Mouse (Mus musculus) hindbrain, embryonic 16.5 days (tissue): Measurements from ENCODE around the gene Surf4. TPM values are rescaled to one million over a fixed set of nuclear protein-coding genes. Genes with fewer than 3 reads are reported as not detected.

Source experiments
- ATAC-seq: fragments of 200-750 bp; cut with Nextera tagmentation; 2 replicates; pipeline ENCODE4 v1.8.0; 2017; ENCODE audit warnings: moderate TSS enrichment, moderate library complexity
- H3K27ac ChIP-seq: fragments of 300-500 bp; sonication (generic); 2 replicates; pipeline ENCODE4 v1.5.1; 2014; ENCODE audit warnings: low read depth, mild to moderate bottlenecking, control low read depth, low read length, moderate library complexity
- H3K27me3 ChIP-seq: fragments of 300-500 bp; sonication (generic); replicated peaks from 2 replicates; pipeline ENCODE4 v1.6.1; 2014; ENCODE audit warnings: low read length; ENCODE audit not compliant: control insufficient read depth, insufficient read depth
- H3K36me3 ChIP-seq: fragments of 300-500 bp; sonication (generic); 2 replicates; pipeline ENCODE4 v1.6.1; 2014; ENCODE audit warnings: mild to moderate bottlenecking, low read length, moderate library complexity, mixed read lengths; ENCODE audit not compliant: control insufficient read depth, insufficient read depth
- H3K4me1 ChIP-seq: fragments of 300-500 bp; sonication (generic); 2 replicates; pipeline ENCODE4 v1.6.1; 2014; ENCODE audit warnings: low read depth, low read length; ENCODE audit not compliant: control insufficient read depth, insufficient read depth
- H3K4me2 ChIP-seq: fragments of 300-500 bp; sonication (generic); 2 replicates; pipeline ENCODE4 v1.6.1; 2014; ENCODE audit warnings: mild to moderate bottlenecking, low read length, control low read depth, moderate library complexity
- H3K4me3 ChIP-seq: fragments of 300-500 bp; sonication (generic); 2 replicates; pipeline ENCODE4 v1.5.1; 2014; ENCODE audit warnings: mild to moderate bottlenecking, low read length, control low read depth, moderate library complexity
- H3K9ac ChIP-seq: fragments of 300-500 bp; sonication (generic); 2 replicates; pipeline ENCODE4 v1.6.1; 2014; ENCODE audit warnings: low read depth, mild to moderate bottlenecking, control low read depth, low read length, moderate library complexity
- H3K9me3 ChIP-seq: fragments of 300-500 bp; sonication (generic); 2 replicates; pipeline ENCODE4 v1.6.1; 2014; ENCODE audit warnings: mild to moderate bottlenecking, low read length, moderate library complexity; ENCODE audit not compliant: control insufficient read depth
- WGBS: fragments of 180-500 bp; shearing (Covaris S2); extraction: QIAGEN DNeasy Blood & Tissue Kit; methylation state at CpG from one replicate; pipeline ENCODE4 v1.1.7; 2014; 5-methylcytosine and 5-hydroxymethylcytosine counted together
- polyA plus RNA-seq: library from polyadenylated mRNA; unstranded; fragments of >200 nt; fragmentation: Nextera tagmentation; extraction: Ambion mirVana; gene quantifications from 2 replicates; pipeline ENCODE4 v1.2.1, GENCODE M21; 2015

Gene Surf4
- polyA plus RNA-seq, 1 experiment from 2014 or later: 110 TPM

GRCm38 (mm10) chr2:26916738-26917137 lies 17.0 kb downstream of the Surf4 start:
- Histone ChIP-seq H3K27me3 (no peaks in the 10 kb centered on the region), H3K4me1 (peaks cover 35% of the 10 kb centered on the region), H3K36me3 (peaks cover 55% of the 10 kb centered on the region), H3K4me2 (peak overlapping the region; percentile 86), H3K4me3 (peak overlapping the region; percentile 82), H3K27ac (peak overlapping the region; percentile 81), H3K9ac (peak overlapping the region; percentile 87), H3K9me3 (no peaks in the 10 kb centered on the region)
- WGBS: 1% methylated on average over 13 of the region's 13 CpGs
- peak; percentile 21 for ATAC-seq

DNA sequence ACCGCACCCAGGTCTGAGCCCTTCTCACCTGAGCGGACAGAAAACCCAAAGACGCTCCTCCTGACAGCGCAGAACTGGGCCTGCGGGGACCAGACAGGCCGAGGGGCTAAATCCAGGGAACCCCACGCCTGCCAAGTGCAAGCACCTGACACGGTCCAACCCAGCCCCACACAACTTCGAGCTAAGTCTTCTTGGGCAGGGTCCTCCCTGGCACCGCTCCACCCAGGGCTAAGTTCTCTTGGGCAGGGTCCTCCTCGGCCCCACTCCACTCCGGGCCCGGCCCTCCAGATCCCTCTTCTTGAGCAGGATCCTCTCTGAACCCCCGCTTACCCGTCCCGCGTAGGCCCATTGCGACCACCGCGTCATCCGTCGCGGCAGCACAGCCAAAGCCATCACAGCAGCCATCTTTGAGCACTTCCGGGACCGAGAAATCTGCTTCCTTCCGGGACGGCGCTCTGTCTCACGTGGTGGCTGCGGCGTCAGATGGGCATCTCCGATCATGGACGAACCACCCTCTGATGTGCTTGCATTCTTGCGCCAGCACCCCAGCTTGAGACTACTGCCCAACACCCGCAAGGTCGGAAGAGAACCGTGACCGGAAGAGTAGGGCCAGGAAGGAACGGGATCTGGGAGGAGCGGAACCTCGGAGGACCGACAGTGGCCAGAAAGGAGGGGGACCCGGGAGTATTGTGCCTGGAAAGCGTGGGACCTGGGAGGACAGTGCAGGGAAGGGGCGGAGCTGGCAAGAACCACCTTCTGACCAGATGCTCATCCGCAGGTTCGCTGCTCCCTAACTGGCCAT lies 17.6 kb downstream of the Surf4 start, which contains the start of the genes Surf2 and Surf1:
Gene Surf2, plus strand, starts transcription at position 441 of the 802 bp plus-strand sequence.
Gene Surf1, minus strand, starts transcription at position 604 of the 802 bp plus-strand sequence.
- H3K27me3 ChIP-seq: no peaks in the 10 kb centered on the region
- H3K4me2 ChIP-seq: peak within 1 kb of the TSS; percentile 86
- H3K9ac ChIP-seq: peak within 1 kb of the TSS; percentile 87
- 1% methylated on average over 46 of the region's 47 CpGs for WGBS
- peaks cover 51% of the 10 kb centered on the region for H3K36me3 ChIP-seq
- peaks cover 39% of the 10 kb centered on the region for H3K4me1 ChIP-seq
- peak; percentile 83 for ATAC-seq
- H3K27ac ChIP-seq: peak within 1 kb of the TSS; percentile 81
- peak within 1 kb of the TSS; percentile 82 for H3K4me3 ChIP-seq
- no peaks in the 10 kb centered on the region for H3K9me3 ChIP-seq

DNA sequence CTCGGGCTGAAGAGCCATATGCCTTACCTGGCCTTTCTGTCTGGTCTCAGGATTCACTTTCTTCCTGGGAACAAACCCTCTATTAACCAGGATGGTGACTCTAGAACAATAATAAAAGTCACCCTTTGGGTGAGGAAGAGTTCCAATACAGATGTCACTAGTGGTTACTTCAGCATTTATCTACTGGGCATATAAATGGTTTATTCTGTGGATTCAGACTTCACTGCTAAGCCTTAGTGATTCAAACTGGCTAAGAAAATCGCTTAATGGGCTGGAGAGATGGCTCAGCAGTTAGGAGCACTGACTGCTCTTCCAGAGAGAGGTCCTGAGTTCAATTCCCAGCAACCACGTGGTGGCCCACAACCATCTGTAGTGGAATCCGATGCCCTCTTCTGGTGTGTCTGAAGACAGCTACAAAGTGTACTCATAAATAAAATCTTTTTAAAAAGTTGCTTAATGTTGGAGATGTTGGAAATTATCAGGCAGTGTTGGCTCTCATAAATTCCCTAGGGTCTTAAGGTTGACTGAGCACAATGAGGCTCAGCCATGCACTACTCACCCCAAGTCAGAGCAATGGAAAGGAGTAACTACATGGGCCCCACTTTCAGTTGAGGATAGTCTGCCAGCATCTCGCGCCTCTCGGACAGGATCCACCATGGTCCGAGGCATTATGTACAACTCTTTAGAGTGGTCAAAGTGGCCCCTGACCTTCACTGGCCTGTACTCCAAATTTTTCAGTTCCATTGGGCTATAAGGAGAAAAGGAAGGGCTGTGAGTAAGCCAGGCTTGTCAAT lies 19.4 kb downstream of the Surf4 start:
- Histone ChIP-seq H3K4me2 (no peak overlapping the region), H3K9ac (no peak overlapping the region), H3K9me3 (no peaks in the 10 kb centered on the region), H3K27ac (no peak overlapping the region), H3K36me3 (peaks cover 35% of the 10 kb centered on the region), H3K27me3 (no peaks in the 10 kb centered on the region), H3K4me3 (no peak overlapping the region), H3K4me1 (peaks cover 43% of the 10 kb centered on the region)
- WGBS: 63% methylated on average over 8 of the region's 8 CpGs
- ATAC-seq: no peak

GRCm38 (mm10) chr2:26913416-26914147 lies 20.1 kb downstream of the Surf4 start:
- Histone ChIP-seq H3K4me3 (no peak overlapping the region), H3K27me3 (no peaks in the 10 kb centered on the region)

GRCm38 (mm10) chr2:26912253-26912770 lies 21.4 kb downstream of the Surf4 start:
- Histone ChIP-seq H3K36me3 (peaks cover 29% of the 10 kb centered on the region), H3K27ac (no peak overlapping the region), H3K4me3 (peak overlapping the region; percentile 85), H3K9ac (peak overlapping the region; percentile 91; the same call in 1 of the 2 replicates), H3K4me2 (peak overlapping the region; percentile 99), H3K4me1 (peaks cover 46% of the 10 kb centered on the region), H3K27me3 (no peaks in the 10 kb centered on the region), H3K9me3 (no peaks in the 10 kb centered on the region)
- 73% methylated on average over 5 of the region's 5 CpGs for WGBS
- no peak for ATAC-seq

More at GRCm38 (mm10) chr2:26913416-26914147, 20.1 kb downstream of the Surf4 start:
- Histone ChIP-seq H3K4me1 (peaks cover 51% of the 10 kb centered on the region), H3K9ac (no peak overlapping the region), H3K9me3 (no peaks in the 10 kb centered on the region), H3K27ac (no peak overlapping the region), H3K4me2 (no peak overlapping the region), H3K36me3 (peaks cover 28% of the 10 kb centered on the region)
- no peak for ATAC-seq
- WGBS: 84% methylated on average over 17 of the region's 17 CpGs

GRCm38 (mm10) chr2:26910994-26911765 lies 22.5 kb downstream of the Surf4 start:
- Histone ChIP-seq H3K4me1 (peaks cover 41% of the 10 kb centered on the region), H3K4me3 (peak overlapping the region; percentile 85), H3K9ac (peak overlapping the region; percentile 91), H3K36me3 (peaks cover 34% of the 10 kb centered on the region), H3K9me3 (no peaks in the 10 kb centered on the region), H3K4me2 (peak overlapping the region; percentile 99), H3K27me3 (no peaks in the 10 kb centered on the region), H3K27ac (peak overlapping the region; percentile 91)
- peak; percentile 38 for ATAC-seq
- 2% methylated on average over 36 of the region's 37 CpGs for WGBS

- H3K4me1 ChIP-seq: peaks cover 37% of the 10 kb centered on the region
- peak within 1 kb of the TSS; percentile 99 for H3K4me2 ChIP-seq
- H3K27ac ChIP-seq: peak within 1 kb of the TSS; percentile 91
- no peaks in the 10 kb centered on the region for H3K27me3 ChIP-seq
- no peaks in the 10 kb centered on the region for H3K9me3 ChIP-seq
- under 1% methylated on average over 74 of the region's 74 CpGs for WGBS
- H3K9ac ChIP-seq: peak within 1 kb of the TSS; percentile 91
- H3K4me3 ChIP-seq: peak within 1 kb of the TSS; percentile 85
- ATAC-seq: peak; percentile 94
- peaks cover 40% of the 10 kb centered on the region for H3K36me3 ChIP-seq
Measured at GRCm38 (mm10) chr2:26910124-26910993, 23.4 kb downstream of the Surf4 start, which contains the start of the genes Med22 and Rpl7a. Med22 (minus strand) TSS chr2:26910677. Rpl7a (plus strand) TSS chr2:26910764.
